In the genomic region with DNA sequence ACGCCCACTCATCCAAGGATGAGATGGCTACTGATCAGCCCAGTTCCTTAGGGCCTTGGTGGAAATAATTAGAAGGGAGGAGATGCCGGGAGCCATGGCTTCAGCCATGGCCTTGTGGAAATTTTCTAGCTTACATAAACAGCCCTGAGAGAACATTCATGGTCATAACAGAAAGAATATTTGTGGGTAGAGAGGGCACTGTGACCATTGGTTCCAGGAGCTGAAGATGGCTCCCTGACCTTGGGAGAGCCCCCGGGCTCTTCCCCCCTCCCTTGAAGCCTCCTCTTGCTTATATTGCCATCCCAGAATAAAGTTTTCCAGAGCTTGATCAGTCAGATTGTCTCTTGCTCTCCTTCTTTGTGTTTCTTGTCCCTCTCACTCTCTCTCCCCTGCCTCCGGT, we compare ENCODE assay signal across 15 mouse cellular contexts. TPM values are rescaled to one million over a fixed set of nuclear protein-coding genes. Genes with fewer than 3 reads are reported as not detected.
"Had no signal": no experiment of that assay in that cellular context is flagged by ENCODE, and none has a peak within 500 bp of the region (broad histone marks: within the 10 kb centered on the region; RNA-seq: fewer than 3 reads in every experiment).

No protein-coding gene starts in this region.

RNA-seq across cellular contexts. Expression of a gene that starts 7.3 kb away (rescaled TPM):
- polyA plus RNA-seq: neural tube, embryonic 11.5 days; neural tube, embryonic 12.5 days; neural tube, embryonic 13.5 days; neural tube, embryonic 14.5 days; neural tube, embryonic 15.5 days; small intestine, adult 2 months; spleen, adult 2 months; stomach, embryonic 14.5 days; stomach, embryonic 15.5 days; stomach, embryonic 16.5 days; stomach, postnatal 0 days; thymus, adult 2 months; thymus, postnatal 0 days; urinary bladder, adult 2 months had no signal

RNA-seq across cellular contexts. Expression of a gene that starts 7.4 kb away (rescaled TPM):
- polyA plus RNA-seq: neural tube, embryonic 11.5 days; neural tube, embryonic 12.5 days; neural tube, embryonic 13.5 days; neural tube, embryonic 14.5 days; neural tube, embryonic 15.5 days; small intestine, adult 2 months; spleen, adult 2 months; stomach, embryonic 14.5 days; stomach, embryonic 15.5 days; stomach, embryonic 16.5 days; stomach, postnatal 0 days; thymus, adult 2 months; thymus, postnatal 0 days; urinary bladder, adult 2 months had no signal

RNA-seq across cellular contexts. Expression of a gene that starts 9.6 kb away (rescaled TPM):
- polyA plus RNA-seq: neural tube, embryonic 11.5 days; neural tube, embryonic 12.5 days; neural tube, embryonic 13.5 days; neural tube, embryonic 14.5 days; neural tube, embryonic 15.5 days; small intestine, adult 2 months; spleen, adult 2 months; stomach, embryonic 14.5 days; stomach, embryonic 15.5 days; stomach, embryonic 16.5 days; stomach, postnatal 0 days; thymus, postnatal 0 days; urinary bladder, adult 2 months had no signal

RNA-seq across cellular contexts. Expression of a gene that starts 18.8 kb away (rescaled TPM):
- polyA plus RNA-seq: neural tube, embryonic 11.5 days; neural tube, embryonic 12.5 days; neural tube, embryonic 13.5 days; neural tube, embryonic 14.5 days; neural tube, embryonic 15.5 days; small intestine, adult 2 months; spleen, adult 2 months; stomach, embryonic 14.5 days; stomach, embryonic 15.5 days; stomach, embryonic 16.5 days; stomach, postnatal 0 days; testis, adult 2 months; thymus, adult 2 months; thymus, postnatal 0 days; urinary bladder, adult 2 months had no signal

RNA-seq across cellular contexts. Expression of a gene that starts 19.5 kb away (rescaled TPM):
- polyA plus RNA-seq: neural tube, embryonic 11.5 days; neural tube, embryonic 12.5 days; neural tube, embryonic 13.5 days; neural tube, embryonic 14.5 days; neural tube, embryonic 15.5 days; small intestine, adult 2 months; spleen, adult 2 months; stomach, embryonic 14.5 days; stomach, embryonic 15.5 days; stomach, embryonic 16.5 days; stomach, postnatal 0 days; thymus, adult 2 months; thymus, postnatal 0 days; urinary bladder, adult 2 months had no signal
